23 mouse cellular contexts compared by ENCODE assay signal in genomic region chr17:43806841-43807240, GRCm38 (mm10). TPM values are rescaled to one million over a fixed set of nuclear protein-coding genes. Genes with fewer than 3 reads are reported as not detected.
A peak's percentile ranks its signal among the peaks of the same experiment; 100 is the strongest.
DNase-seq lines count a peak whose midpoint lies in the region; ATAC-seq and TF ChIP-seq lines count a peak whose summit lies in the region.
"Had no signal": no experiment of that assay in that cellular context is flagged by ENCODE, and none has a peak within 500 bp of the region (broad histone marks: within the 10 kb centered on the region; RNA-seq: fewer than 3 reads in every experiment).

No protein-coding gene starts in this region.

- peak; percentile 26 for DNase-seq in adrenal gland, adult 8-10 months
- DNase-seq in adrenal gland, postnatal 25 days: no peak
- DNase-seq in heart, postnatal 0 days (ENCODE audit: low spot score): no peak
- DNase-seq in heart, adult 8-10 months (ENCODE audit: low spot score): no peak
- DNase-seq in liver, postnatal 0 days: no peak
- peak; percentile 32 for DNase-seq in R1 (ENCODE audit: low read depth, low spot score)
- DNase-seq in spleen, postnatal 4 days (ENCODE audit: low spot score in 2 of 2): no peak
- DNase-seq: cerebellum, adult 18-20 months; gastrocnemius, postnatal 10 days; kidney, adult 11 months; kidney, postnatal 14 days; layer of hippocampus, adult 9-11 months; right cerebral cortex, postnatal 25 days had no signal

- H3K9me3 ChIP-seq in heart, postnatal 0 days (replicated peaks; ENCODE audit: control insufficient read depth, low read length): no peaks in the 10 kb centered on the region
- H3K9me3 ChIP-seq in liver, postnatal 0 days (ENCODE audit: low read length): no peaks in the 10 kb centered on the region
- H3K9me3 ChIP-seq in liver, embryonic 12.5 days (replicated peaks): no peaks in the 10 kb centered on the region
- H3K9me3 ChIP-seq: embryonic facial prominence, embryonic 10.5 days; forebrain, embryonic 13.5 days; heart, embryonic 12.5 days; hindbrain, embryonic 15.5 days; megakaryocyte, embryonic 14.5 days; midbrain, embryonic 15.5 days had no signal

- no peak overlapping the region for H3K9ac ChIP-seq in heart, postnatal 0 days (replicated peaks; ENCODE audit: low read depth, low read length)
- H3K9ac ChIP-seq in liver, postnatal 0 days (replicated peaks): no peak overlapping the region
- no peak overlapping the region for H3K9ac ChIP-seq in liver, embryonic 12.5 days
- H3K9ac ChIP-seq: forebrain, embryonic 13.5 days; heart, embryonic 12.5 days; hindbrain, embryonic 15.5 days; midbrain, embryonic 15.5 days had no signal

- WGBS in heart, postnatal 0 days: 59% methylated on average over 4 of the region's 4 CpGs
- 60% methylated on average over 4 of the region's 4 CpGs for WGBS in liver, postnatal 0 days (ENCODE audit: insufficient replicate concordance)
- WGBS in liver, embryonic 12.5 days (ENCODE audit: insufficient replicate concordance): 53% methylated on average over 4 of the region's 4 CpGs

- no peaks in the 10 kb centered on the region for H3K27me3 ChIP-seq in heart, postnatal 0 days (ENCODE audit: control insufficient read depth, insufficient read depth, low read length)
- H3K27me3 ChIP-seq in liver, postnatal 0 days (ENCODE audit: insufficient read depth, low read length): peaks cover 6% of the 10 kb centered on the region; the same call in 1 of the 2 replicates
- peaks cover 19% of the 10 kb centered on the region for H3K27me3 ChIP-seq in liver, embryonic 12.5 days (replicated peaks)
- H3K27me3 ChIP-seq: CH12.LX; hindbrain, embryonic 15.5 days; midbrain, embryonic 15.5 days had no signal

- no peak overlapping the region for H3K4me2 ChIP-seq in heart, postnatal 0 days (ENCODE audit: low read depth, low read length)
- H3K4me2 ChIP-seq in liver, postnatal 0 days (ENCODE audit: low read depth, low read length): no peak overlapping the region
- no peak overlapping the region for H3K4me2 ChIP-seq in liver, embryonic 12.5 days
- H3K4me2 ChIP-seq: forebrain, embryonic 13.5 days; heart, embryonic 12.5 days; hindbrain, embryonic 15.5 days; liver, embryonic 11.5 days; midbrain, embryonic 15.5 days had no signal

- H3K27ac ChIP-seq in heart, postnatal 0 days (ENCODE audit: low read depth): no peak overlapping the region
- no peak overlapping the region for H3K27ac ChIP-seq in liver, postnatal 0 days (ENCODE audit: low read depth)
- H3K27ac ChIP-seq in liver, embryonic 12.5 days: no peak overlapping the region
- H3K27ac ChIP-seq: embryonic facial prominence, embryonic 10.5 days; forebrain, embryonic 13.5 days; hindbrain, embryonic 15.5 days; midbrain, embryonic 15.5 days had no signal

- no peak for ATAC-seq in heart, postnatal 0 days (ENCODE audit: insufficient read depth, low read depth)
- no peak for ATAC-seq in liver, postnatal 0 days
- ATAC-seq in liver, embryonic 12.5 days: no peak
- ATAC-seq: forebrain, embryonic 13.5 days; midbrain, embryonic 15.5 days had no signal

- no peak for TF ChIP-seq EP300 in heart, postnatal 0 days (IDR thresholded peaks at IDR 0.05; ENCODE audit: low read depth)
- TF ChIP-seq EP300 in liver, postnatal 0 days (IDR thresholded peaks at IDR 0.05; ENCODE audit: low read depth): no peak

- no peaks in the 10 kb centered on the region for H3K36me3 ChIP-seq in heart, postnatal 0 days (replicated peaks; ENCODE audit: control insufficient read depth, insufficient read depth, low read length)
- no peaks in the 10 kb centered on the region for H3K36me3 ChIP-seq in liver, postnatal 0 days (replicated peaks; ENCODE audit: insufficient read depth, low read length)
- no peaks in the 10 kb centered on the region for H3K36me3 ChIP-seq in liver, embryonic 12.5 days
- H3K36me3 ChIP-seq: embryonic facial prominence, embryonic 10.5 days; heart, embryonic 12.5 days; hindbrain, embryonic 15.5 days; midbrain, embryonic 15.5 days had no signal

- peaks cover 18% of the 10 kb centered on the region for H3K4me1 ChIP-seq in heart, postnatal 0 days (ENCODE audit: control insufficient read depth, insufficient read depth)
- no peaks in the 10 kb centered on the region; the same call in 1 of the 2 replicates for H3K4me1 ChIP-seq in liver, postnatal 0 days (ENCODE audit: insufficient read depth)
- 0 out of 2 replicates have a peak, but pooled peaks cover 1% of the 10 kb centered on the region for H3K4me1 ChIP-seq in liver, embryonic 12.5 days

- peak; percentile 25 for TF ChIP-seq CTCF in heart, postnatal 0 days (IDR thresholded peaks at IDR 0.05; ENCODE audit: low read depth)
- TF ChIP-seq CTCF in liver, postnatal 0 days (IDR thresholded peaks at IDR 0.05; ENCODE audit: low read depth): peak; percentile 23; the same call in 1 of the 2 replicates

- no peak overlapping the region for H3K4me3 ChIP-seq in heart, postnatal 0 days (ENCODE audit: low read depth, low read length)
- H3K4me3 ChIP-seq in liver, postnatal 0 days (ENCODE audit: low read depth, low read length): no peak overlapping the region
- no peak overlapping the region for H3K4me3 ChIP-seq in liver, embryonic 12.5 days
- H3K4me3 ChIP-seq: embryonic facial prominence, embryonic 10.5 days; forebrain, embryonic 13.5 days; heart, embryonic 12.5 days; hindbrain, embryonic 15.5 days; megakaryocyte, embryonic 14.5 days; midbrain, embryonic 15.5 days had no signal

RNA-seq across cellular contexts. Expression of gene Rcan2, which starts 5.7 kb away (rescaled TPM):
- total RNA-seq in adrenal gland, adult 8-10 months (2022): 1 to 10 TPM; 7.2 to 8.7 (median 7.9) TPM
- total RNA-seq in adrenal gland, postnatal 25 days (2021): 2.5 and 4.0 TPM in 2 replicates
- 125 and 167 TPM in 2 replicates for total RNA-seq in heart, postnatal 0 days (2014; rRNA removed; ENCODE audit: low replicate concordance)
- 83.8 and 94.3 TPM in 2 replicates for polyA plus RNA-seq in heart, postnatal 0 days (2015; fragmentation: Nextera tagmentation; extraction: Ambion mirVana)
- 100 to 1,000 TPM; 431 to 459 (median 436) TPM for total RNA-seq in heart, adult 8-10 months (2022)
- polyA plus RNA-seq in liver, postnatal 0 days (2015; fragmentation: Nextera tagmentation; extraction: Ambion mirVana): 0.87 and 1.2 TPM in 2 replicates
- 1.7 and 1.9 TPM in 2 replicates for polyA plus RNA-seq in liver, embryonic 12.5 days (2016; fragmentation: Nextera tagmentation; extraction: Ambion mirVana)
- total RNA-seq: neutrophil, adult 5-6 weeks had no signal

Comparison
In these comparisons a context has a peak if more than half of its experiments do, and no peak if none do; other contexts are left out.
1. DNase-seq: peak in adrenal gland, adult 8-10 months (single experiment) and R1 (single experiment); none in adrenal gland, postnatal 25 days (single experiment), heart, postnatal 0 days (single experiment), heart, adult 8-10 months (single experiment), liver, postnatal 0 days (single experiment) and spleen, postnatal 4 days (0 of 2).
2. RNA of gene Rcan2, which starts 5.7 kb away (total RNA-seq): 431 to 459 TPM in heart, adult 8-10 months and 125 to 167 TPM in heart, postnatal 0 days; 7.2 to 8.7 TPM in adrenal gland, adult 8-10 months and 2.5 to 4.0 TPM in adrenal gland, postnatal 25 days; every median in the first group is over 10 times any median in the second.